Mouse (Mus musculus) cerebellum, adult 8-10 months (tissue): ENCODE measurements at regions not wholly inside any gene's neighbourhood (a gene's known extent, or its start where the extent isn't known, plus 50 kb on each side); places are given as distances from the start of the nearest gene placed in this dataset.

Experiments
- DNase-seq: peaks from one replicate; pipeline ENCODE4 v3.0.0; 2022

DNA sequence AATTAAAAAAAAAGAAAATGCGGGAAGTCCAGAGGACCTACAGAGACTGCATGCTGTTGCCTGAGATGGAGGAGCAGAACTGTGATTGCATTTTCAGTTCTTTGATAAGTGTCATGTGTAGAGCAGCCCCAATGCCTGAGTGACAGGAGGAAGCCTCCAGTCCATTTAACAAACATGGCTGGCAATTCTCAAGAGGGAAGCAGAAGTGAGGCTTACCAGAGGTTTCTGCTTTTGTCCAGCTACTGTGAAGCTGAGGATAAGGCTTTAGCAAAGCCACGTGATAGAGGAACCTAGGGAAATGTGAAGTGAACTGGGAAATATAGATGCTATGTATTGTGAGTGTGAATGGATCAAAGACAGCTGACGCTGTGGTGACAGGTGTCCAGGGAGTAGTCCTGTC lies 56.6 kb downstream of the Sucnr1 start:
- DNase-seq = no peak

GRCm38 (mm10) chr3:60159865-60160264 lies 78.2 kb downstream of the Sucnr1 start:
- DNase-seq = no peak

- DNase-seq = no peak
Measured at GRCm38 (mm10) chr3:60167633-60168032, 86.0 kb downstream of the Sucnr1 start.

DNA sequence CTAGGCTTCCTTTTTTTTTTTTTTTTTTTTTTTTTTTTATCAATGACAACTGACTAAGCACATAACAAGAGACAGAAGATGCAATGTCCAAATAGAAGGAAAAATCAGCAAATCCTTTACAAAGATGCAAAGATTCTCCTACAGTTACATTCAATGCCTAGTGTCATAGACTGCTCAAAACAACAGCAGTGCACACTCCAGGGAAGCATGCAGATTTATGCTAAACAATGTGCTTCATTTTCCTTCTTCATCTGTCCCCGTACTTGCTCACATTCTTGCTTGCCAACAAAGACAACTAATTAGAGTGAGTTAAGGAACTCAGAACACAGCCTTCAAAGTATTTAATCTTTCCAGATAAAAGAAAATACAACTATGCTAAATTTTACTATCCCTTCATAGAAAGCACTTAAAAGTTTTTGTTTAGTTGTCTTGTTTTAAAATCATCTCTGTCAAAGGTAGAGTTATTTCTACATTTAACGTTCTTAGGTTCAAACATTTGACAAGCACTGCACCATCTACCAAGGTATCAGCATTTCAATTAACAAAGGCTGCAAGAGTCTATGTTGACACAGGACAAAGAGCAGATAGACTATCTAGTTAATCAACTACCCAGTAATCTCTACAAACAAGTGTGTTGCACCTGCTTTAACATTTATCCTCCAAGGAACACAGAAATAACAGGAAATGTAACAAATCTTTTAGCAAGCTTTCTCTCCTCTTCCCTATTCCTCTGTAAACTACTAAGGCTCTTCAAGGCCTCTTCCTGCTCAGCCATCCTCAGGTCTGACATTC lies 86.7 kb downstream of the Sucnr1 start:
- no peak for DNase-seq

- no peak for DNase-seq
Measured at GRCm38 (mm10) chr3:60169606-60170005, 87.9 kb downstream of the Sucnr1 start.

DNA sequence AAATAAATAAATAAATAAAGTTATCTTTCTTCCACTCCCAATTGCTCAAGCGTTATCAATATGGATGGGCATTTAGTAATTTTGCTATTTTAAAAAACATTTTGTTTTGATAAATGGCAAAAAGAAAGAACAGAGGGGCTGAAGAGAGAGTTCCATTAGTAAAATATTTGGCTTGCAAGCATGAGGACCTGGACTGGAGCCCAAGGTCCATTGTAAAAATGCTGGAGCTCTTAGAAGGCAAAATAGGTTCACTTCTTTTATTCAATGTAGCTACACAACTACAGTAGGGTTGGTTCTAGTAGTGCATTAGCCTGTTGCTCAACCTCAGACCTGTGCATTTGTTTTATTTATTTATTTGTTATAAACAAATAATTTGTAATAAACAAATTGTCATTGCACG lies 102.8 kb downstream of the Sucnr1 start:
- no peak for DNase-seq

DNA sequence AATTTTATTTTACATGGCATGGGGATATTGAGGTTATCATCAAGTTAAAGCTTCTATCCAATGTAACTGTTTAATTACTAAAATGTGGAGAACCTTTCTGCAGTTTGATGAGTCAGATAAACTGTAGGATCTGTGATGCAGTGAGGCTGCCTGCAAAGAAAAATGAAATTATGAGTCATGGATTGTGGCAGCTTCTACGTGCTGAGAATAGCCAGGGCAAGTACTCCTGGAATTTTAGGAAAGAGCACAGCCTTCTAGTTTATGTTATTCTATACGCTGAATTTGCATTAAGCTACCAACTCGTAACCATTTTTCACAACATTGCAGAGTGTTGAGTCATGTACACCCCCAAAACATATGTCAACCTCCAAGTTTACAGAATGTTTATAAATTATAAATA lies 114.4 kb downstream of the Sucnr1 start:
- DNase-seq = no peak

DNA sequence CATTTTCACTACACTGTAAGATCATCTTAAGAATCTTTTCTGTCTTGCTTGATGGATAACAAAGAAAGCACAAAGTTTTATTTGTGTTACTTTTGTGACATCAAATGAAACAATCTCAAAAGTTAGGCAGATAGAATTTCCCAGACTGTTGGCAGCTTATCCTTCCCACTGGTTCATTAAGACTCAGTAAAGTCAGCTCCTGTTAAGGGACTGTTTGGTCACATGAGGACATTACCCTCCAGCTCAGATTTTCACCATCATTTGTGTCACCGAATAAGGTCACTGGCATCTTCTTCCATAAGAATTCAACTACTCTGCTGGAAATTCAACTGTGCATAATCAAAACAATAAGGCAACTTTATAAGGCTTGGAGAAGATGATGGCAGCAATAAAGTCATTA lies 126.3 kb downstream of the Sucnr1 start:
- DNase-seq = no peak

DNA sequence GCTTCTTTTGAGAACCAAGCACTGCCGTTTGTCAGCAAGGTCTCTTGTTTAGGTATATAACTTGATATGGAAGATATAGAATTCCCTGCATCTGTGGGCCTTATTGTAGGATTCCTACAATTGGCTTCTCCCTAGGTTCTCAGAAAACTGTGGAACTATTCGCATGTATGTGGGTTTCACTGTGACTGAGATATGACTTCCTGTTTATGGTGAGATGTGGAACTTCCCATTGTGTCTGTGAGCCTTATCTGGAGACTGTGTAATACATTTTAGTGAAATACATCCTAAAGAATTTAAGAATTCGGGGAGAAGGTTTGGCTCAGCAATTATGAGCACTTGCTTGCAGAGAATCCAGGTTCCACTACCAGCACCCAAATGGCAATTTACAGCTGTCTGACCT lies 137.3 kb downstream of the Sucnr1 start:
- DNase-seq = no peak

- DNase-seq = no peak
Measured at GRCm38 (mm10) chr3:60240664-60241063, 159.0 kb downstream of the Sucnr1 start.

DNA sequence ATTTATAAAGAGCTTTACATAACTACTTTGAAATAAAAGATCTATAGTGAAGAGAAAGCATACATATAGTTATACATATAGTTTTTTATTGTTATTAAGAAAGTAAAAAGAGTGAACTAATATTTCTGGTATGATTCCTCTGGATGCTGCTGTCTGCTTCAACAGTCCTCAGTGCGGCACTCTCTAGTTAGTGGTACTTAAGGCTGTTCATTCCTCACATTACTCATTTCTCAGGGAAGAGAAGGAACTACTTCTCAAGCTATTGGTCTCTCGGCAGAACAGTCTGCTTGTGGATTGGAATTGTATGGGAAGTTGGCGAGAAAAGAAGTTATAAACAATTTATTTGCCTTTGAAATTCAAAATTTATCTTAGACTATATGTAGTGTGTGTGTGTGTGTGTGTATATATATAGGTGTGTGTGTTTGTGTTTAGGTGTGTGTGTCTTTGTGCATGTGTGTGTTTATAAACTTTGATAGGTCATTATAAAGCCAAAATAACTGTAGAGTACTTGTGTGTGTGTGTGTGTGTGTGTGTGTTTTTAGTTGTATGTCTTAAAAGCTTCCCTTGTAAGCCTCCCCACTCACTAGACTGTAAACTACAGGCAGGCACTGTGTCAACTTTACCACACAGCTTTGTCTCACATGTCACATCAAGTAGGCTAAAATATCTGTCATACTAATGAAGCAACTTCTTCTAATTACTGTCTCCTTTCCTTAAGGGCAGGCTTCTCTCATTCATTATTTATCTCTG lies 185.2 kb downstream of the Sucnr1 start:
- DNase-seq = no peak

DNA sequence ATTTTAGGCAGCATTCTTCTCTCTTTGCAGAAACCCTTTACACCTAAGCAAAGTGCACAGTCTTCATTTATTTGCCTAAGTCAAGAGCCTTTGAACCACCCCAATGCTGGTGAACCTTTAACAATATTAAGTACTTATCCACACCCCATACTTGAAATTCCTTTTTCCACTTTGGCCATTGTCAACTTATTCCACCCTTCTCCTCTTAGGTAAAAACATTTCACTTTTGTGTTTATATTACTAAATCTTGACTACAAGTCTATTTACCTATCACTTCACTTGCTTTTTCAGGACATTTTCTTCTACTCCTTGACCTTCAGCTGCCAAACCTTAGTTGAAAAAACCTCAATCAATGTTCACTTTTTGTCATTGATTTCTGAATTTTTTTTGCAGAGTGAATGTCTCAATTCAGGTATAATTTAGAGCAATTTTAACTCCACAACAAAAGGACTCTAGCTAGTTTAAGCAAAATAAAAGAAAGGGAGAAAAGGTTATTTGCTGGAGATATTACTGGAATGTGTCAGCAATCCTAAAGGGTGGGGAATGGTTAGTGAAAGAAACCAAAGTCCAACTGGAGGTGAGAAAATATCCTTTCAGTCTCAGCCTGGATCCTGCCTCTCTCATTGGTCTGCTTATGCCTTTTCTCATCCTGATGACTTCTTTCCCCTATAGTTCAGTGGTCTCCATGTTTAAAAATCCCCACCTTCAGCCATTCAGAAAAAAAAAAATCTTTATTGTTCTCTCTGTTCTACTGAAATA lies 185.9 kb downstream of the Sucnr1 start:
- DNase-seq = no peak

DNA sequence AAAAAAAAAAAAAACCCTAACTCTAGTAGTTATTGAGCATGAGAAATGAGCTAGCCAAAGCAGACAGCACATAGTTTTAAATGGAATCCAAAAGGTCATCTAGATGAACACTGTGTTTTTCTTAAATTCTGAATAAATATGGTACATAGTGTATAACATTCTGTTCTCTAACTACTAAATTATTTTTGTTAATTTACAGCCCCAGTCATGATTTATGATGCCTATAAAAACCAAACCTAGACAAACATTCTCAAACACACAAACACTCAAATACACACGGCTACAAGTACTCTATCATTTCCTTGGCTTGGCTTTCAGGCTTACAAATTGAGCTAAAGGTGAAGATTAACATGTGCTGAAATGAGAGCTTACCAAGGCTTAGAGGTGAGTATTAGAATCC lies 188.8 kb downstream of the Sucnr1 start:
- DNase-seq = no peak

DNA sequence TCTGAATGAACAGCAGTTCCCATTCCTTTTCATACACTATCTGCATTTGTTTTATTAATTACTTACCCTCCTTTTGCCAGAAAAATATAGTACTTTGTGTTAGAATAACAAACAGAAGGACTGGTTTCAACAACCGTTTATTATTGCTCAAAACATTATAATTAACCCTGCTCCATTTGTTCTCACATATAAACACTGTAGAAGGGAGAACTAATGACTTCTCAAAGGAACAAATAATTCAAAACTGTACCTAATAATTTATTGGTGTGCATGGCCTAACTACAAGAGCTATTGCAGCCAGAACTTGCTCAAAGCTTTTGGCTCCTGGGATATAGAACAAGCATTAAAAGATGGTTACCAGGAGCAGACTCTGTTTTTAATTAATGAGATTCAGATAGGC lies 192.1 kb downstream of the Sucnr1 start:
- no peak for DNase-seq

- no peak for DNase-seq
Measured at GRCm38 (mm10) chr3:60275249-60275838, 193.7 kb downstream of the Sucnr1 start.

DNA sequence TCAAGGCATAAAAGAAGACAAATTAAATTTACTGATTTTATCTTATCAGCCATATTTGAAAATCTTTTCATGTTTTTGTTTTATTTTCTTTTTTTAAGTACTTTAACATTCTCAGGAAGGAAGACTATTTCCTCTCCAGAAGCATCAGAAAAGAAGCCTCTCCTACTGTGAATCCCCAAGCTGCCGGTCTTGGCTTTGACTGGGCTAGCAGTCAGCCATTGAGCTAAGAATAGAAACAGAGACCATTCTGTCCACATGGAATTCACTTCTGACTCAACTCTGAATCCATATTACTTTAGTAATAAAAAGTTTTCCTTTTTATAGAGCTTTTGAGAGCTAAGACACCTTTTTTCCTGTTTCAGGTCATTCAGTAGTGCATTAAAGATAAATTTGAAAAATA lies 194.8 kb upstream of the Mbnl1 start:
- DNase-seq = no peak

DNA sequence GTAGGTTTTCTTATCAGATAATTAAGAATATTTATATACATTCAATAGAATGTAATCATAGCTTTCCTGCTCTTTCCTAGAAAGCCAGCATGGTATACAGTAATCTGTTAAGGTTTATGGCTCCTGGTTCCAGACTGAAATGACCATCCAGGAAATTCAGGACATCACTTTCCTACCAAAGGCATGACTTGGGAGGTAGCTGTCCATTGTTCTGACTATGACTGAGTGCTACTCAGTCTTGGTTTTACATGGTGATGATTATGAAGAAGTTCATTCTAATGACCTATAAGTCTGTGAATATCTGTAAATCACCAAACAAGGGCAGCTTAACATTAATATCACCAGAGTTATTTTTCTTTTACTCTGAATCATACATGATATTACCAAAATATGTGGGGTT lies 191.4 kb upstream of the Mbnl1 start:
- DNase-seq = no peak

DNA sequence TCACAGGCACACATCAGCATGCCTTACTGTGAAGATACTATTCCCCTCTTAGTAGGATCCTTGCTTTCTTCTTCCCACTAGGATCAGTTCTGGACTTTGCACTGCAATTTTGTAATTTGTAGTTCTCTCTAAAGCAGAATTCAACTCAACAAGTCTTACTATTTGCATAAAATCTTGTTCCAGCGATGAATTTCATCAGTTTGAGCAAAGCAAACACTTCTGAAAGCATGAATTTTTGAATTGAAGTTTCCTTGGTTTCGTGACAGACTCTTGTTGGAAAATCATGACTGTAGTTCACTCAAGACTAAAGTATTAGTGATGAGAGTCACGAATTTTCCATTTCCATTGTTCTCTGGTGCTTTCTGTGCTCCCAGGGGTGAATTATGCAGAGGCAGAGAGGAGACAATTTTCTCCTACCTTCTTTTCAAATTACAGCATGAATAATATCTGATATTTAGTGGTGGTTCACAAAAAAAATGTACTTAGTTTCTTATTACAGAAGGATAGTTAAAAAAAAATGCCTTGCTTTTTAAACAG lies 190.6 kb upstream of the Mbnl1 start:
- no peak for DNase-seq

DNA sequence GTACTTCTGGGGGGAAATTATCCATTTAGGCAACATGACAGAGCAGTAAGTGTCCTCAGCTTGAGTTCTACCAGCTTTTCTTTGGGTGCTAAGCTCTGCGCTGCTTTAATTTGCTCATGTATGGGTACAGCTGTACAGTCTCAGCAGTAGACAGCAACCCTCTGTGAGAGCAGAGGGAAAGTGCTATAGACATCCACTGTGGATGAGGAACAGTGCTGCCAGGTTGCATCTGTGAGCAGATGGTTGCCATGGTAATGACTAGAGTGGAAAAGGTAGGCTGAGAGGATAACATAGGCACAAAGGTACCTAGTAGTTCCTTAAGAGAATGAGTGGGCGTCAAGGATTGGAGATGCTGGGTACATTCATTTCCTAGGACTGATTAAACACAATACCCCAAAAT lies 180.5 kb upstream of the Mbnl1 start:
- no peak for DNase-seq

GRCm38 (mm10) chr3:60292940-60293339 lies 179.7 kb upstream of the Mbnl1 start:
- no peak for DNase-seq

- DNase-seq = no peak
Measured at GRCm38 (mm10) chr3:60305399-60305798, 167.2 kb upstream of the Mbnl1 start.

GRCm38 (mm10) chr3:60310402-60310801 lies 162.2 kb upstream of the Mbnl1 start:
- DNase-seq = no peak

GRCm38 (mm10) chr3:60311178-60311577 lies 161.5 kb upstream of the Mbnl1 start:
- no peak for DNase-seq
